Mouse (Mus musculus): ENCODE data around the gene Vip. TPM values are rescaled to one million over a fixed set of nuclear protein-coding genes. Genes with fewer than 3 reads are reported as not detected.

Vip gene
- polyA plus RNA-seq, 1 experiment = not detected

GRCm38 (mm10) chr10:5694351-5694750 is 55.3 kb downstream of the Vip start:
- 28% methylated on average over 1 of the region's 1 CpGs for WGBS

More at GRCm38 (mm10) chr10:5694351-5694750, 55.3 kb downstream of the Vip start:
- no peak overlapping the region for H3K4me3 ChIP-seq (replicated peaks; ENCODE audit: control insufficient read depth, low read depth, low read length)
- H3K27ac ChIP-seq (ENCODE audit: control insufficient read depth, insufficient read depth, low read depth, low read length, poor library complexity) = no peak overlapping the region
- H3K4me1 ChIP-seq (ENCODE audit: control insufficient read depth, insufficient read depth, low read length) = no peaks in the 10 kb centered on the region
- TF ChIP-seq CTCF (IDR thresholded peaks at IDR 0.05; ENCODE audit: control insufficient read depth, insufficient read depth, low read length) = no peak

Other genes with a start within 250 kb of the Vip start
- 16.3 and 67.1 TPM in 2 replicates for gene Syne1, start 87.7 kb upstream of the Vip start, polyA plus RNA-seq (2011; ENCODE audit: insufficient read depth, insufficient read length, low replicate concordance, missing spikeins)
- gene Myct1, start 45.4 kb upstream of the Vip start, polyA plus RNA-seq (2011; ENCODE audit: insufficient read depth, insufficient read length, low replicate concordance, missing spikeins) = 3.6 and 5.8 TPM in 2 replicates
- 48.1 and 54.1 TPM in 2 replicates for gene Fbxo5, start 166.4 kb downstream of the Vip start, polyA plus RNA-seq (2011; ENCODE audit: insufficient read depth, insufficient read length, low replicate concordance, missing spikeins)
- 12.1 and 27.6 TPM in 2 replicates for gene Mtrf1l, start 184.7 kb downstream of the Vip start, polyA plus RNA-seq (2011; ENCODE audit: insufficient read depth, insufficient read length, low replicate concordance, missing spikeins)

Measured in bone marrow, adult 2 months (tissue).